11 mouse cellular contexts compared by ENCODE assay signal in genomic region chr6:72153455-72153854, GRCm38 (mm10). TPM values are rescaled to one million over a fixed set of nuclear protein-coding genes. Genes with fewer than 3 reads are reported as not detected.
DNase-seq lines count a peak whose midpoint lies in the region; ATAC-seq lines count a peak whose summit lies in the region.
"Had no signal": no experiment of that assay in that cellular context is flagged by ENCODE, and none has a peak within 500 bp of the region (broad histone marks: within the 10 kb centered on the region; RNA-seq: fewer than 3 reads in every experiment).

No protein-coding gene starts in this region.

- no peak overlapping the region for H3K4me2 ChIP-seq in forebrain, embryonic 13.5 days
- H3K4me2 ChIP-seq: embryonic facial prominence, embryonic 13.5 days had no signal

- peaks cover 44% of the 10 kb centered on the region for H3K36me3 ChIP-seq in forebrain, embryonic 13.5 days (ENCODE audit: poor library complexity, severe bottlenecking)

- ATAC-seq in forebrain, embryonic 13.5 days: no peak
- ATAC-seq: intestine, embryonic 16.5 days had no signal

- H3K4me3 ChIP-seq in forebrain, embryonic 13.5 days: no peak overlapping the region
- H3K4me3 ChIP-seq: embryonic facial prominence, embryonic 13.5 days had no signal

- peak; percentile 48 for DNase-seq in gastrocnemius, adult 18-20 months (ENCODE audit: low spot score)
- DNase-seq in gastrocnemius, postnatal 10 days: no peak
- DNase-seq in 3134 (ENCODE audit: extremely low read depth, insufficient read length, low spot score): peak; percentile 43
- DNase-seq in gastrocnemius, postnatal 14 days: peak; percentile 35
- DNase-seq in spleen, postnatal 14 days (ENCODE audit: low spot score in 2 of 2): peak; percentile 14 to 27
- DNase-seq in Muller cell, postnatal 12 days (ENCODE audit: inconsistent ontology term): no peak
- DNase-seq in ovary, postnatal 14 days (ENCODE audit: low spot score): no peak
- DNase-seq: cerebellum, adult 8-10 months had no signal

- no peaks in the 10 kb centered on the region for H3K4me1 ChIP-seq in forebrain, embryonic 13.5 days
- H3K4me1 ChIP-seq: embryonic facial prominence, embryonic 13.5 days had no signal

- no peaks in the 10 kb centered on the region for H3K27me3 ChIP-seq in forebrain, embryonic 13.5 days
- H3K27me3 ChIP-seq: embryonic facial prominence, embryonic 13.5 days had no signal

- WGBS in forebrain, embryonic 13.5 days: 87% methylated on average over 11 of the region's 11 CpGs

- no peak overlapping the region for H3K9ac ChIP-seq in forebrain, embryonic 13.5 days
- H3K9ac ChIP-seq: embryonic facial prominence, embryonic 13.5 days had no signal

- intact Hi-C loops in gastrocnemius, postnatal 14 days (cut with DNase I; ENCODE audit: low total_unique reads): loop anchor here (10.0 kb wide), 1 partner anchor 49 kb away; no protein-coding TSS in a partner anchor

- no peak overlapping the region for H3K27ac ChIP-seq in forebrain, embryonic 13.5 days
- H3K27ac ChIP-seq: embryonic facial prominence, embryonic 13.5 days had no signal

- peaks cover 6% of the 10 kb centered on the region for H3K9me3 ChIP-seq in forebrain, embryonic 13.5 days (replicated peaks)

RNA-seq across cellular contexts. Expression of gene St3gal5, which starts 56.1 kb away (rescaled TPM):
- 10 to 100 TPM; 58.1 to 85.3 TPM for total RNA-seq in gastrocnemius, adult 18-20 months (2021)
- 100 to 1,000 TPM in 1 of 2 experiments, 10 to 100 TPM in 1; 84.7 to 105 TPM for total RNA-seq in gastrocnemius, postnatal 10 days (2021)
- 10 to 100 TPM; 83.7 to 88.8 TPM for total RNA-seq in gastrocnemius, postnatal 14 days (2021)
- polyA plus RNA-seq in forebrain, embryonic 13.5 days (2015; fragmentation: Nextera tagmentation; extraction: Ambion mirVana): 35.6 and 36.4 TPM in 2 replicates

Comparison
In these comparisons a context has a peak if more than half of its experiments do, and no peak if none do; other contexts are left out.
1. DNase-seq: peak in gastrocnemius, adult 18-20 months (single experiment), 3134 (single experiment), gastrocnemius, postnatal 14 days (single experiment) and spleen, postnatal 14 days (2 of 2); none in gastrocnemius, postnatal 10 days (single experiment), Muller cell, postnatal 12 days (single experiment) and ovary, postnatal 14 days (single experiment).